Mouse (Mus musculus) ES-Bruce4 (cell line): ENCODE measurements at regions not wholly inside any gene's neighbourhood (a gene's known extent, or its start where the extent isn't known, plus 50 kb on each side); places are given as distances from the start of the nearest gene placed in this dataset.
"Not testable (repeated sequence)": the region's sequence is repeated elsewhere in the genome, so short reads cannot be mapped to it uniquely, and the experiment has no call there.

ENCODE experiments used
- H3K27ac ChIP-seq: 2 replicates; pipeline ENCODE4 v1.5.1; 2012; ENCODE audit warnings: low read length, inconsistent platforms; ENCODE audit not compliant: insufficient read depth
- H3K27me3 ChIP-seq: 2 replicates; pipeline ENCODE4 v1.6.1; 2012; ENCODE audit warnings: mild to moderate bottlenecking, low read length, inconsistent platforms; ENCODE audit not compliant: control insufficient read depth, poor library complexity, insufficient read depth, severe bottlenecking
- H3K36me3 ChIP-seq: 2 replicates; pipeline ENCODE4 v1.6.1; 2012; ENCODE audit warnings: inconsistent platforms, mild to moderate bottlenecking, low read length, moderate library complexity; ENCODE audit not compliant: control insufficient read depth, poor library complexity, insufficient read depth, severe bottlenecking
- H3K4me1 ChIP-seq: one replicate; pipeline ENCODE4 v1.8.1; 2011; ENCODE audit warnings: low read length; ENCODE audit not compliant: control insufficient read depth, insufficient read depth
- H3K4me3 ChIP-seq: 2 replicates; pipeline ENCODE4 v1.5.1; 2011; ENCODE audit warnings: low read depth, mild to moderate bottlenecking, low read length
- H3K9ac ChIP-seq: 2 replicates; pipeline ENCODE4 v1.6.1; 2012; ENCODE audit warnings: low read depth, mild to moderate bottlenecking, inconsistent platforms; ENCODE audit not compliant: poor library complexity, severe bottlenecking
- H3K9me3 ChIP-seq: replicated peaks from 2 replicates; pipeline ENCODE4 v1.6.1; 2012; ENCODE audit warnings: mild to moderate bottlenecking, low read length, inconsistent platforms; ENCODE audit not compliant: control insufficient read depth, poor library complexity, insufficient read depth, severe bottlenecking
- CTCF ChIP-seq: IDR thresholded peaks from one replicate; pipeline ENCODE4 v1.8.1; 2011; ENCODE audit warnings: low read depth, low read length
- EP300 ChIP-seq: IDR thresholded peaks from 2 replicates; pipeline ENCODE4 v1.6.1; 2011; ENCODE audit warnings: low read depth, low read length; ENCODE audit not compliant: insufficient read depth
- POLR2A ChIP-seq: IDR thresholded peaks from one replicate; pipeline ENCODE4 v1.8.1; 2011; ENCODE audit warnings: low read length; ENCODE audit not compliant: insufficient read depth

DNA sequence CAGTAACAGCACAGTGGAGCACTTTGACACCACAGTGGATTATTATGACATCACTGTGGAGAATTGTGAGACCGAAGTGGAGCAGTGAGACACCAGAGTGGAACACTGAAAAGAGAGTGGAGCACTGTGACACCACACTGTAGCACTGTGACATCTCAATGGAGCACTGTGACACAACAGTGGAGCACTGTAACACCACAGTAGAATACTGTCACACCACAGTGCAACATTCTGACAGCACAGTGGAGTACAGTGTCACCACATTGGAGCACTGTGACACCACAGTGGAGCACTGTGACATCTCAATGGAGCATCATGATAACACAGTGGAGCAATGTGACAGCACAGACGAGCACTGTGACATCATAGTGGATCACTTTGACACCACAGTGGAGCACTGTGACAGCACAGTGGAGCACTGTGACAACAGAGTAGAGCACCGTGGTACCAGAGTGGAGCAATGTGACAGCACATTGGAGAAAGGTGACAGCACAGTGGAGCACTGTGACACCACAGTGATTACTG, 83.0 kb upstream of the Vmn1r2 start:
- H3K27me3 ChIP-seq, result no peaks in the 10 kb centered on the region
- no peak overlapping the region for H3K9ac ChIP-seq
- H3K4me1 ChIP-seq, result no peaks in the 10 kb centered on the region
- no peaks in the 10 kb centered on the region for H3K36me3 ChIP-seq
- H3K9me3 ChIP-seq, result no peaks in the 10 kb centered on the region
- no peak overlapping the region for H3K4me3 ChIP-seq
- no peak overlapping the region for H3K27ac ChIP-seq
- no peak for TF ChIP-seq POLR2A
- TF ChIP-seq EP300, result no peak
- no peak for TF ChIP-seq CTCF

DNA sequence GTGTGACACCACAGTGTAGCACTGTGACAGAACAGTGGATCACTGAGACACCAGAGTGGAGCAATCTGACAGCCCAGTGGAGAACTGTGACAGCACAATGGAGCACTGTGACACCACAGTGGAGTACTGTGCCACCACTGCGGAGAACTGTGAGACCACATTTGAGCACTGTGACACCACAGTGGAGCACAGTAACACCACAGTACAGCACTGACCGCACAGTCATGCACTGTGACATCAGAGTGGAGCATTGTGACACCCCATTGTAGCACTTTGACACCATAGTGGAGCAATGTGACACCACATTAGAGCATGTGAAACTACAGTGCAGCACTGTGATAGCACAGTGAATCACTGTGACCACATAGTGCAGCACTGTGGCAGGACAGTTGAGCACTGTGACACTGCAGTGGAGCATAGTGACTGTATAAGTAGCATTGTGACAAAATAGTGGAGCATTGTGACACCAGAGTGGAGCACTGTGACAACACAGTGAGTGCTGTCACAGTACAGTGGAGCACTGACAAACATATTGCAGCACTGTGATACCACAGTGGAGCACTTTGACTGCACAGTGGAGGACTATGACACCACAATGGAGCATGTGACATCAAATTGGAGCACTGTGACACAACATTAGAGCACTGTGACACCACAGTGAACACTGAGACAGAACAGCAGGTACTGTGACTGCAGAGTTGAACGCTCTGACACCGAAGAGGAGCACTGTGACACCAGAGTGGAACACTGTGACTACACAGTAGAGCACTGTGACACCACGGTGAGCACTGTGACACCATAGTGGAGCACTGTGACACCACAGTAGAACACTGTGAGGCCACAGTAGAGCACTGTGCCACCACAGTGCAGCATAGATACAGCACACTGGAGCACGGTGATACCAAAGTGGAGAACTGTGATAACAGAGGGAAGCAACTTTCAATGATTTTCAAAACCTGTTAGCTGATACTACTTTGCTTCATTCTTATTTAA, 81.4 kb upstream of the Vmn1r2 start:
- H3K27me3 ChIP-seq, result peaks cover 4% of the 10 kb centered on the region; the same call in 1 of the 2 replicates
- TF ChIP-seq CTCF (no peak), EP300 (no peak), POLR2A (no peak)
- H3K4me3 ChIP-seq, result no peak overlapping the region
- H3K36me3 ChIP-seq, result no peaks in the 10 kb centered on the region
- H3K9ac ChIP-seq, result no peak overlapping the region
- no peaks in the 10 kb centered on the region for H3K4me1 ChIP-seq
- peaks cover 15% of the 10 kb centered on the region for H3K9me3 ChIP-seq
- H3K27ac ChIP-seq, result no peak overlapping the region

DNA sequence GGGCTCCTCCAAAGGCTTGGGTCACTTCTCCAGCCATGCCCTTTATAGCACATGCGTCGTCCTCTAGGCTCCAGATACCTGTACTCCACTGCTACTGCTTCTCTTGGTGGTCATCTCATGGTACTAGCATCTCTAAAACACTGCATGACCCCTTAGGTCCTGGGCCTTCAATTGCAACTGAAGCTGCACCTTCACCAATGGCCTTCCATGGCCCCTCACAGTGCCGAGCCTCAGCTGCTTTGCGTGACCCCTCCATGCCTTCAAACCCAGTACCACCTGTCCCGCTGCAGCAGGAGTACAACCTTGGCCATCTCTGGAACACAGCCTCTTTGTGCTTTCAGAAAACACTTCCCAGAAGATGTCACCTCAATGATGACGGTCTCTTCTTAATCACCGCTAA, 79.5 kb upstream of the Vmn1r2 start:
- H3K4me1 ChIP-seq, H3K27ac ChIP-seq, H3K36me3 ChIP-seq, H3K27me3 ChIP-seq, H3K9ac ChIP-seq, H3K4me3 ChIP-seq: not testable (repeated sequence)
- peaks cover 18% of the 10 kb centered on the region for H3K9me3 ChIP-seq

DNA sequence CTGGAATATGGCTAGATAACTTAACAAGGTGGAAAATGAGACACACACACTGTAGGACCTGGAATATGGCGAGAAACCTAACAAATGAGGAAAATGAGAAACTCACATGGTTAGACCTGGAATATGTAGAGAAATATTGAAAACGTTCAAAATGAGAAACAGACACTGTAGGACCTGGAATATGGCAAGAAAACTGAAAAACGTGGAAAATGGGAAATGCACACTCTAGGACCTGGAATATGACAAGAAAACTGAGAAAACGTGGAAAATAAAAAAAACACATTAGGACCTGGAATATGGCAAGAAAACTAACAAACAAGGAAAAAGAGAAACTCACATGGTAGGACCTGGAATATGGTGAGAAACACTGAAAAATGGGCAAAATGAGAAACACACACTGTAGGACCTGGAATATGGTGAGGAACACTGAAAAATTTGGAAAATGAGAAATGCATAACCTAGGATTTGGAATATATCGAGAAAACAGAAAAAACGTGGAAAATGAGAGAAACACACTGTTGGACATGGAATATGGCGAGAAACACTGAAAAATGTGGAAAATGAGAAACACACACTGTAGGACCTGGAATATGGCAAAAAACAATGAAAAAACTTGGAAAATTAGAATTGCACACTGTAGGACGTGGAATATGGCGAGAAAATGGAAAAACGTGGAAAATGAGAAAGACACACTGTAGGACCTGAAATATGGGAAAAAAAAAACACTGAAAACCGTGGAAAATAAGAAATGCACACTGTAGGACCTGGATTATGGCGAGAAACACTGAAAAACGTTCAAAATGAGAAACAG, 77.3 kb upstream of the Vmn1r2 start:
- H3K36me3 ChIP-seq, result no peaks in the 10 kb centered on the region
- H3K9me3 ChIP-seq, result peaks cover 18% of the 10 kb centered on the region
- H3K9ac ChIP-seq, result no peak overlapping the region
- H3K27me3 ChIP-seq, result peaks cover 6% of the 10 kb centered on the region
- H3K4me3 ChIP-seq, result no peak overlapping the region
- no peaks in the 10 kb centered on the region for H3K4me1 ChIP-seq
- TF ChIP-seq CTCF (no peak), EP300 (no peak), POLR2A (no peak)
- H3K27ac ChIP-seq, result no peak overlapping the region

DNA sequence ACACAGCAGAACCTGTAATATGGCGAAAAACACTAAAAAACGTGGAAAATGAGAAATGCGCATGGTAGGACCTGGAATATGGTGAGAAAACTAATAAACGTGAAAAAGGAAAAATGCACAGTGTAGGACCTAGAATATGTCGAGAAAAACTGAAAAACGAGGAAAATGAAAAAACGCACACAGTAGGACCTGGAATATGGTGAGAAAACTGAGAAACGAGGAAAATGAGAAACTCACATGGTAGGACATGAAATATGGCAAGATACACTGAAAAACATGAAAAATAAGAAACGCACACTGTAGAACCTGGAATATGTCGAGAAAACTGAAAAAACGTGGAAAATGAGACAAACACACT, 76.8 kb upstream of the Vmn1r2 start:
- Histone ChIP-seq H3K27ac (no peak overlapping the region), H3K4me3 (no peak overlapping the region), H3K9me3 (peaks cover 18% of the 10 kb centered on the region), H3K36me3 (no peaks in the 10 kb centered on the region), H3K4me1 (no peaks in the 10 kb centered on the region), H3K27me3 (peaks cover 6% of the 10 kb centered on the region), H3K9ac (no peak overlapping the region)
- no peak for TF ChIP-seq EP300
- TF ChIP-seq POLR2A, result no peak

DNA sequence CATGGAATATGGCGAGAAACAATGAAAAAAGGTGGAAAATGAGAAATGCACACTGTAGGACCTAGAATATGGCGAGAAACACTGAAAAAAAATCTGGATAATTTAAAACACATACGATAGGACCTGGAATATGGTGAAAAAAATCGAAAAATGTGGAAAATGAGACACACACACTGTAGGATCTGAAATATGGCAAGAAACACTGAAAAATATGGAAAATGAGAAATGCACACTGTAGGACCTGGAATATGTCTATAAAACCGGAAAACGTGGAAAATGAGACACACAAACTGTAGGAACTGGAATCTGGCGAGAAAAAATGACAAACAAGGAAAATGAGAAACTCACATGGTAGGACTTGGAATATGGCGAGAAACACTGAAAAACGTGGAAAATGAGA, 76.4 kb upstream of the Vmn1r2 start:
- H3K4me3 ChIP-seq, result no peak overlapping the region
- no peaks in the 10 kb centered on the region for H3K36me3 ChIP-seq
- H3K9me3 ChIP-seq, result peaks cover 18% of the 10 kb centered on the region
- peaks cover 6% of the 10 kb centered on the region for H3K27me3 ChIP-seq
- TF ChIP-seq CTCF (no peak), POLR2A (no peak), EP300 (no peak)
- no peak overlapping the region for H3K9ac ChIP-seq
- no peak overlapping the region for H3K27ac ChIP-seq
- no peaks in the 10 kb centered on the region for H3K4me1 ChIP-seq
